Mouse (Mus musculus): ENCODE measurements around the gene Banf2.

The Banf2 gene

GRCm38 (mm10) chr2:144107810-144108209 lies 75.0 kb downstream of the Banf2 start:
- DNase-seq, result no peak

DNA sequence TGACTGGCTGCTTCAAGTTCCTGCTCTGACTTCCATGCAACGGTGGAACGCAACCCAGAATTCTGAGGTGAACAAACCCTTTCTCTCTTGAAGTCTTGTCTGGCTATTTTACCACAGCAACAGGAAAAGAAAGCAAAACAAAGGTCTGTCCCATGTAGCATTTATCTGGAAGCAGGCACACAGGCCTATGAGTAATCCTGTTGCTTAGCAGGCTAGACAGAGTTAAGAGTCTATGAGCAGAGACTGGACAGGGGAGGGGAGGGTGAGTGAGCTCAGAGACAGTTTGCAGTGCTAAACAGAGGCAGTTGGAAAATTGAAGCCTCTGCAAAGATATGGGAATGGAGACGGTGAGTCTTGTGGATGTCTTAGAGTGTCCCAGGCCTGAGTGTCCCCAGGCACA lies 75.5 kb downstream of the Banf2 start:
- DNase-seq, result no peak

DNA sequence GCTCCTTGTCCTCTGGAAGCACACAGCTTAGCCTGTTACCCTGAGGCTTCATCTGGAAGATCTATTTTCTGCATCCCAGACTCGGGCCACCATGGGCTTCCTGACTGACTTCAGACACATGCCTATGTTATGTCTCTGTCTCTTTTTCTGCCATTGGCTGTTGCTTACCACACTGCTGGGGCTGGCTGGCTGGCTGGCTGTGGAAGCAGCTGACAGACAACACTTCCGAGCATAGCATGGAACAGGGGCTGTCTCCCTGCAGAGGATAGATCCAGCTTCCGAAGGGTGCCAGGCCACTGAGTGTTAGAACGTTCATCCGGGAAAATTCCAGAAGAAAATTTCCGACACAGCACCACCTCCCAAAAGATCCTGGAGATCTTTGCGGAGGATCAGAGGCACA lies 79.1 kb downstream of the Banf2 start:
- no peak for DNase-seq

DNA sequence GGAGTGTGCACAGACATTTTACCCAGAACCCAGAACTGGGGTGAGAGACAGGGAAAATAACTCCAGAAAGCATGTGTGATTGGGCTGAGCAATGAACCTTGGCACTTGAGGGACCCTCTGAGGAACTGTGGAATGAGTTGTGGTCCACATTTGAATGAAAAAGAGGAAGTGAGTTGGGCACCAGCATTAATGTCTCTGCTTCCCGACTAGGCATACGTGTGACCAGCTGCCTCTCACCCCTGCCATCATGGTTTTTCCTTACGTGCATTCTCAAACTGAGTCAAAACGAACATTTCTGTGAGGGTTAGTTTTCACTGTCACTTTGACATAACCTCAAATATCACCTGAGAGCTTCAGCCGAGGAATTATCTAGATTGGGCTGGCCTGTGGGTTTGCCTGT lies 79.8 kb downstream of the Banf2 start:
- DNase-seq, result no peak

- no peak for DNase-seq
Observed at GRCm38 (mm10) chr2:144118061-144118460, 85.2 kb downstream of the Banf2 start.

GRCm38 (mm10) chr2:144120186-144120823 lies 87.4 kb downstream of the Banf2 start:
- peak; percentile 35 for DNase-seq

DNA sequence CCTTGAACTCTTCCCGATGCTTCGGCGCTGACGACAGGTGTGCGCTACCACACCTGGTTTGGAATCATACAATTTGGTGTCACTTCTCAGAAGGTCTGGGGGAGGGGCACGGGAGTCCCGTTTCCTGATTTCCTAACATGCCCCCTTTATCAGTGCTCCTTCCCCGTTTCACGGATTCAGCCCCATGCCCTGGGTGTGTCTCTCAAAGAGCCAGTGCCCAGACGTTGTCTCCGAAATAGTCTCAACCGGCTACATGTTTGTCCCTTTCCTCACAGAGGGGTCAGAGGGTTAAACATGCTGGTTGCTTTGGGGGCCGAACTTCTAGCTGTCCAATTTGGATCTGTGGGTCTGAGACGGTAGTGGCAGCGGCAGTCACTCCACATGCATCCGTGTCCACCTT lies 89.2 kb downstream of the Banf2 start:
- DNase-seq, result no peak
